Mouse (Mus musculus) MEL (cell line): ENCODE data around the gene Axin1. TPM values are rescaled to one million over a fixed set of nuclear protein-coding genes. Genes with fewer than 3 reads are reported as not detected.

Experiments used
- DNase-seq: peaks from one replicate; pipeline ENCODE4 v3.0.0; 2011; ENCODE audit warnings: low read depth, low spot score
- H3K27ac ChIP-seq: 2 replicates; pipeline ENCODE4 v1.5.1; 2012; ENCODE audit warnings: low read depth, mild to moderate bottlenecking, control low read depth, low read length, moderate library complexity; ENCODE audit not compliant: control insufficient read depth
- H3K27me3 ChIP-seq, 2 experiments: fragments of 150-350 bp in 1 of 2; sonication (generic) in 1 of 2; 2 replicates each; pipeline ENCODE4 v1.6.1; 2012; ENCODE audit warnings: low read length in 2 of 2, mild to moderate bottlenecking in 2 of 2, improper control_type of control experiment in 1 of 2, moderate library complexity in 1 of 2; ENCODE audit not compliant: insufficient read depth in 2 of 2, control insufficient read depth in 1 of 2
- H3K36me3 ChIP-seq, 2 experiments: 2 replicates each; pipeline ENCODE4 v1.6.1; 2012 to 2014; ENCODE audit warnings: low read length in 2 of 2, improper control_type of control experiment in 1 of 2, inconsistent platforms in 1 of 2, mild to moderate bottlenecking in 1 of 2; ENCODE audit not compliant: insufficient read depth in 2 of 2, control insufficient read depth in 1 of 2
- H3K4me1 ChIP-seq, 2 experiments: fragments of 150-350 bp in 1 of 2; sonication (generic) in 1 of 2; 2 replicates each; pipeline ENCODE4 v1.6.1; 2012; ENCODE audit warnings: low read length in 2 of 2, improper control_type of control experiment in 1 of 2, mild to moderate bottlenecking in 1 of 2; ENCODE audit not compliant: insufficient read depth in 2 of 2, control insufficient read depth in 1 of 2
- H3K4me3 ChIP-seq, 2 experiments: fragments of 150-350 bp in 1 of 2; sonication (generic) in 1 of 2; 2 replicates each; pipeline ENCODE4 v1.5.1; 2012; ENCODE audit warnings: low read depth in 2 of 2, low read length in 2 of 2, mild to moderate bottlenecking in 2 of 2, moderate library complexity in 2 of 2, control low read depth in 1 of 2, improper control_type of control experiment in 1 of 2; ENCODE audit not compliant: control insufficient read depth in 1 of 2, insufficient read depth in 1 of 2
- H3K79me2 ChIP-seq: 2 replicates; pipeline ENCODE4 v1.6.1; 2012; ENCODE audit warnings: mild to moderate bottlenecking, low read length, moderate library complexity; ENCODE audit not compliant: control insufficient read depth, poor library complexity, insufficient read depth
- H3K9ac ChIP-seq: 2 replicates; pipeline ENCODE4 v1.6.1; 2012; ENCODE audit warnings: low read depth, mild to moderate bottlenecking, control low read depth, low read length, moderate library complexity; ENCODE audit not compliant: control insufficient read depth, poor library complexity, severe bottlenecking
- H3K9me3 ChIP-seq: fragments of 150-350 bp; sonication (generic); replicated peaks from 2 replicates; pipeline ENCODE4 v1.6.1; 2012; ENCODE audit warnings: mild to moderate bottlenecking, low read length, improper control_type of control experiment, moderate library complexity; ENCODE audit not compliant: insufficient read depth
- CHD1 ChIP-seq: IDR thresholded peaks from 2 replicates; pipeline ENCODE4 v1.6.1; 2012; ENCODE audit warnings: low read depth, mild to moderate bottlenecking, inconsistent platforms, low read length, improper control_type of control experiment
- E2F4 ChIP-seq: IDR thresholded peaks from 2 replicates; pipeline ENCODE4 v1.6.1; 2011; ENCODE audit warnings: low read depth, low read length, improper control_type of control experiment, borderline replicate concordance
- EP300 ChIP-seq, 2 experiments: IDR thresholded peaks; 2 replicates each; pipeline ENCODE4 v1.6.1; 2011; ENCODE audit warnings: improper control_type of control experiment in 2 of 2, low read length in 2 of 2, low read depth in 1 of 2, mild to moderate bottlenecking in 1 of 2
- ETS1 ChIP-seq: IDR thresholded peaks from 2 replicates; pipeline ENCODE4 v1.6.1; 2012; ENCODE audit warnings: low read depth, mild to moderate bottlenecking, inconsistent platforms, low read length, improper control_type of control experiment, moderate library complexity
- HCFC1 ChIP-seq: IDR thresholded peaks from 2 replicates; pipeline ENCODE4 v1.6.1; 2012; ENCODE audit warnings: low read depth, mild to moderate bottlenecking, inconsistent platforms, low read length, improper control_type of control experiment, moderate library complexity
- MAZ ChIP-seq: IDR thresholded peaks from 2 replicates; pipeline ENCODE4 v1.6.1; 2012; ENCODE audit warnings: low read depth, mild to moderate bottlenecking, inconsistent platforms, low read length, improper control_type of control experiment
- MEF2A ChIP-seq: IDR thresholded peaks from 2 replicates; pipeline ENCODE4 v1.6.1; 2014; ENCODE audit warnings: low read depth, mild to moderate bottlenecking, inconsistent platforms, low read length, improper control_type of control experiment; ENCODE audit not compliant: poor library complexity, insufficient replicate concordance, severe bottlenecking; ENCODE audit errors: extremely low read depth
- MXI1 ChIP-seq: IDR thresholded peaks from 2 replicates; pipeline ENCODE4 v1.6.1; 2011; ENCODE audit warnings: mild to moderate bottlenecking, low read depth, low read length, improper control_type of control experiment
- MYB ChIP-seq: IDR thresholded peaks from 2 replicates; pipeline ENCODE4 v1.6.1; 2011; ENCODE audit warnings: mild to moderate bottlenecking, low read depth, low read length, improper control_type of control experiment
- MYC ChIP-seq: IDR thresholded peaks from 2 replicates; pipeline ENCODE4 v1.6.1; 2011; ENCODE audit warnings: low read depth, mild to moderate bottlenecking, low read length, improper control_type of control experiment, moderate library complexity
- NELFE ChIP-seq: IDR thresholded peaks from 2 replicates; pipeline ENCODE4 v1.6.1; 2011; ENCODE audit warnings: low read depth, low read length, improper control_type of control experiment
- POLR2A ChIP-seq, 2 experiments: IDR thresholded peaks; 2 replicates each; pipeline ENCODE4 v1.6.1; 2011 to 2012; ENCODE audit warnings: low read length in 2 of 2, mild to moderate bottlenecking in 2 of 2, control low read depth in 1 of 2, improper control_type of control experiment in 1 of 2, low read depth in 1 of 2, moderate library complexity in 1 of 2; ENCODE audit not compliant: control insufficient read depth in 1 of 2, insufficient read depth in 1 of 2, poor library complexity in 1 of 2
- POLR2AphosphoS5 ChIP-seq: IDR thresholded peaks from 2 replicates; pipeline ENCODE4 v1.6.1; 2012; ENCODE audit warnings: low read depth, borderline replicate concordance, mild to moderate bottlenecking, inconsistent platforms, low read length, moderate library complexity, mixed read lengths
- RAD21 ChIP-seq: IDR thresholded peaks from 2 replicates; pipeline ENCODE4 v1.6.1; 2011; ENCODE audit warnings: mild to moderate bottlenecking, low read depth, low read length, improper control_type of control experiment
- TAL1 ChIP-seq: IDR thresholded peaks from 2 replicates; pipeline ENCODE4 v1.6.1; 2012; ENCODE audit warnings: mild to moderate bottlenecking, inconsistent platforms, low read length, moderate library complexity, mixed read lengths
- TCF12 ChIP-seq: IDR thresholded peaks from 2 replicates; pipeline ENCODE4 v1.6.1; 2014; ENCODE audit warnings: low read depth, mild to moderate bottlenecking, inconsistent platforms, low read length, improper control_type of control experiment, moderate library complexity
- UBTF ChIP-seq: IDR thresholded peaks from 2 replicates; pipeline ENCODE4 v1.6.1; 2012; ENCODE audit warnings: low read depth, mild to moderate bottlenecking, inconsistent platforms, low read length, improper control_type of control experiment, moderate library complexity, borderline replicate concordance; ENCODE audit not compliant: insufficient read depth
- ZC3H11A ChIP-seq: IDR thresholded peaks from 2 replicates; pipeline ENCODE4 v1.6.1; 2012; ENCODE audit warnings: low read depth, mild to moderate bottlenecking, inconsistent platforms, low read length, improper control_type of control experiment
- ZKSCAN1 ChIP-seq: IDR thresholded peaks from 2 replicates; pipeline ENCODE4 v1.6.1; 2012; ENCODE audit warnings: low read depth, mild to moderate bottlenecking, inconsistent platforms, low read length, improper control_type of control experiment, moderate library complexity
- ZMIZ1 ChIP-seq: IDR thresholded peaks from 2 replicates; pipeline ENCODE4 v1.6.1; 2012; ENCODE audit warnings: low read depth, mild to moderate bottlenecking, inconsistent platforms, low read length, improper control_type of control experiment, moderate library complexity
- ZNF384 ChIP-seq: IDR thresholded peaks from 2 replicates; pipeline ENCODE4 v1.6.1; 2012; ENCODE audit warnings: low read depth, mild to moderate bottlenecking, inconsistent platforms, low read length, improper control_type of control experiment
- polyA plus RNA-seq, 2 experiments: library from polyadenylated mRNA; stranded (reverse) in 1 of 2; unstranded in 1 of 2; fragments of >175 nt in 1 of 2; fragments of >200 nt in 1 of 2; gene quantifications; 2 replicates each; pipeline versions ENCODE4 v1.2.1 to v1.2.4; 2012; ENCODE audit warnings: low replicate concordance in 2 of 2, low read depth in 1 of 2; ENCODE audit not compliant: insufficient read length in 2 of 2, insufficient read depth in 1 of 2, missing spikeins in 1 of 2
- total RNA-seq: library from RNA; depleted of rRNA; stranded (reverse); fragments of 300-350 nt; gene quantifications from 2 replicates; pipeline ENCODE4 v1.2.3, GENCODE M21; 2012

Gene Axin1
- total and polyA plus RNA-seq, 3 experiments: 33.5 to 54.2 TPM; not detected in 1

- no peak for DNase-seq
- Histone ChIP-seq H3K27me3 (peaks cover 2 to 3% of the 10 kb centered on the region in 2 experiments; a peak in 2 of 4 replicates), H3K4me3 (no peak overlapping the region), H3K36me3 (no peaks in the 10 kb centered on the region), H3K9me3 (no peaks in the 10 kb centered on the region), H3K79me2 (no peaks in the 10 kb centered on the region), H3K4me1 (peaks cover 3% of the 10 kb centered on the region in 2 experiments; a peak in 3 of 4 replicates), H3K9ac (no peak overlapping the region), H3K27ac (no peak overlapping the region)
- TF ChIP-seq POLR2AphosphoS5 (no peak), MYC (no peak), HCFC1 (no peak), MAZ (no peak), TAL1 (no peak), MEF2A (no peak), UBTF (no peak), ZKSCAN1 (no peak), ZC3H11A (no peak), CHD1 (no peak), ZMIZ1 (no peak), MXI1 (no peak), ZNF384 (no peak), POLR2A (IDR thresholded peaks at IDR 0.05; ENCODE audit: control insufficient read depth in 1 of 2, insufficient read depth in 1 of 2, low read depth in 1 of 2, low read length in 2 of 2, poor library complexity in 1 of 2) (no peak)
Measured at GRCm38 (mm10) chr17:26229776-26230175, 91.3 kb downstream of the Axin1 start.

GRCm38 (mm10) chr17:26231156-26231555 is 92.7 kb downstream of the Axin1 start:
- no peaks in the 10 kb centered on the region for H3K9me3 ChIP-seq
- H3K79me2 ChIP-seq: no peaks in the 10 kb centered on the region
- no peak overlapping the region for H3K27ac ChIP-seq
- peaks cover 0 to 2% of the 10 kb centered on the region in 2 experiments; a peak in 1 of 4 replicates for H3K27me3 ChIP-seq
- TF ChIP-seq TCF12 (no peak), HCFC1 (no peak), MYB (no peak), MXI1 (no peak), E2F4 (no peak), EP300 (IDR thresholded peaks at IDR 0.05; ENCODE audit: low read depth in 1 of 2, low read length in 2 of 2) (no peak), MAZ (no peak), UBTF (no peak), RAD21 (no peak), ZMIZ1 (no peak), NELFE (no peak), ZNF384 (no peak), ETS1 (no peak)
- TF ChIP-seq, all 39 proteins: peak for 0
- Histone ChIP-seq H3K4me1 (peaks cover 8 to 12% of the 10 kb centered on the region in 2 experiments), H3K9ac (no peak overlapping the region), H3K36me3 (peaks cover 0 to 4% of the 10 kb centered on the region in 2 experiments; a peak in 2 of 4 replicates), H3K4me3 (no peak overlapping the region)
- no peak for DNase-seq
